Mouse (Mus musculus): ENCODE results near the gene Sel1l2. TPM values are rescaled to one million over a fixed set of nuclear protein-coding genes. Genes with fewer than 3 reads are reported as not detected.
A peak's percentile ranks its signal among the peaks of the same experiment; 100 is the strongest.

The Sel1l2 gene
- not detected in 2 replicates for polyA plus RNA-seq (2015; fragmentation: Nextera tagmentation; extraction: Ambion mirVana)

GRCm38 (mm10) chr2:140389525-140389924 is at the start of gene Sel1l2:
Gene Sel1l2 (minus strand): TSS chr2:140389706.
- no peak within 1 kb of the TSS for H3K27ac ChIP-seq (ENCODE audit: low read length)
- H3K9me3 ChIP-seq (replicated peaks; ENCODE audit: control insufficient read depth, low read length, poor library complexity, severe bottlenecking), result no peaks in the 10 kb centered on the region
- no peaks in the 10 kb centered on the region for H3K27me3 ChIP-seq (ENCODE audit: control insufficient read depth, insufficient read depth, low read depth, low read length)
- 17% methylated on average over 4 of the region's 4 CpGs for WGBS
- ATAC-seq, result no peak
- H3K4me3 ChIP-seq (ENCODE audit: low read depth, low read length), result no peak within 1 kb of the TSS
- H3K4me2 ChIP-seq (ENCODE audit: low read length), result no peak within 1 kb of the TSS
- H3K36me3 ChIP-seq (ENCODE audit: control insufficient read depth, insufficient read depth, low read length), result no peaks in the 10 kb centered on the region
- no peaks in the 10 kb centered on the region for H3K4me1 ChIP-seq (ENCODE audit: control insufficient read depth, insufficient read depth, low read length)
- no peak within 1 kb of the TSS for H3K9ac ChIP-seq (ENCODE audit: low read depth, low read length)

- Histone ChIP-seq H3K4me1 (ENCODE audit: control insufficient read depth, insufficient read depth, low read length) (no peaks in the 10 kb centered on the region), H3K36me3 (ENCODE audit: control insufficient read depth, insufficient read depth, low read length) (no peaks in the 10 kb centered on the region), H3K9me3 (replicated peaks; ENCODE audit: control insufficient read depth, low read length, poor library complexity, severe bottlenecking) (no peaks in the 10 kb centered on the region), H3K4me3 (ENCODE audit: low read depth, low read length) (no peak overlapping the region), H3K27me3 (ENCODE audit: control insufficient read depth, insufficient read depth, low read depth, low read length) (no peaks in the 10 kb centered on the region), H3K4me2 (ENCODE audit: low read length) (no peak overlapping the region), H3K27ac (ENCODE audit: low read length) (no peak overlapping the region), H3K9ac (ENCODE audit: low read depth, low read length) (no peak overlapping the region)
- 90% methylated on average over 4 of the region's 4 CpGs for WGBS
- ATAC-seq, result no peak
Measured at GRCm38 (mm10) chr2:140439081-140439480, 49.6 kb upstream of the Sel1l2 start.

- Histone ChIP-seq H3K9me3 (replicated peaks; ENCODE audit: control insufficient read depth, low read length, poor library complexity, severe bottlenecking) (no peaks in the 10 kb centered on the region), H3K4me1 (ENCODE audit: control insufficient read depth, insufficient read depth, low read length) (no peaks in the 10 kb centered on the region), H3K9ac (ENCODE audit: low read depth, low read length) (no peak overlapping the region), H3K4me3 (ENCODE audit: low read depth, low read length) (no peak overlapping the region), H3K36me3 (ENCODE audit: control insufficient read depth, insufficient read depth, low read length) (no peaks in the 10 kb centered on the region), H3K27ac (ENCODE audit: low read length) (no peak overlapping the region), H3K27me3 (ENCODE audit: control insufficient read depth, insufficient read depth, low read depth, low read length) (no peaks in the 10 kb centered on the region), H3K4me2 (ENCODE audit: low read length) (no peak overlapping the region)
- 13% methylated on average over 4 of the region's 4 CpGs for WGBS
- peak; percentile 60 for ATAC-seq
Measured at GRCm38 (mm10) chr2:140427283-140427682, 37.8 kb upstream of the Sel1l2 start.

- no peak overlapping the region for H3K4me2 ChIP-seq (ENCODE audit: low read length)
- H3K4me3 ChIP-seq (ENCODE audit: low read depth, low read length), result no peak overlapping the region
- H3K9me3 ChIP-seq (replicated peaks; ENCODE audit: control insufficient read depth, low read length, poor library complexity, severe bottlenecking), result no peaks in the 10 kb centered on the region
- no peaks in the 10 kb centered on the region for H3K27me3 ChIP-seq (ENCODE audit: control insufficient read depth, insufficient read depth, low read depth, low read length)
- H3K36me3 ChIP-seq (ENCODE audit: control insufficient read depth, insufficient read depth, low read length), result no peaks in the 10 kb centered on the region
- no peaks in the 10 kb centered on the region for H3K4me1 ChIP-seq (ENCODE audit: control insufficient read depth, insufficient read depth, low read length)
- H3K27ac ChIP-seq (ENCODE audit: low read length), result no peak overlapping the region
- H3K9ac ChIP-seq (ENCODE audit: low read depth, low read length), result no peak overlapping the region
- no peak for ATAC-seq
Measured at GRCm38 (mm10) chr2:140425844-140426243, 36.3 kb upstream of the Sel1l2 start.

GRCm38 (mm10) chr2:140395744-140396231 is 6.3 kb upstream of the Sel1l2 start:
- Histone ChIP-seq H3K4me3 (ENCODE audit: low read depth, low read length) (peak overlapping the region; percentile 97), H3K9ac (ENCODE audit: low read depth, low read length) (peak overlapping the region; percentile 78), H3K27ac (ENCODE audit: low read length) (peak overlapping the region; percentile 79), H3K4me2 (ENCODE audit: low read length) (peak overlapping the region; percentile 81), H3K9me3 (replicated peaks; ENCODE audit: control insufficient read depth, low read length, poor library complexity, severe bottlenecking) (no peaks in the 10 kb centered on the region), H3K4me1 (ENCODE audit: control insufficient read depth, insufficient read depth, low read length) (peaks cover 12% of the 10 kb centered on the region), H3K36me3 (ENCODE audit: control insufficient read depth, insufficient read depth, low read length) (no peaks in the 10 kb centered on the region), H3K27me3 (ENCODE audit: control insufficient read depth, insufficient read depth, low read depth, low read length) (no peaks in the 10 kb centered on the region)
- peak; percentile 80 for ATAC-seq
- WGBS, result 0% methylated on average over 28 of the region's 58 CpGs

GRCm38 (mm10) chr2:140395179-140395578 is 5.7 kb upstream of the Sel1l2 start, which contains the start of gene Macrod2:
Gene Macrod2 (plus strand): TSS chr2:140395309.
- Histone ChIP-seq H3K27ac (ENCODE audit: low read length) (peak within 1 kb of the TSS; percentile 79), H3K9ac (ENCODE audit: low read depth, low read length) (peak within 1 kb of the TSS; percentile 78), H3K9me3 (replicated peaks; ENCODE audit: control insufficient read depth, low read length, poor library complexity, severe bottlenecking) (no peaks in the 10 kb centered on the region), H3K4me2 (ENCODE audit: low read length) (peak within 1 kb of the TSS; percentile 81), H3K4me3 (ENCODE audit: low read depth, low read length) (peak within 1 kb of the TSS; percentile 97), H3K36me3 (ENCODE audit: control insufficient read depth, insufficient read depth, low read length) (no peaks in the 10 kb centered on the region), H3K4me1 (ENCODE audit: control insufficient read depth, insufficient read depth, low read length) (peaks cover 12% of the 10 kb centered on the region), H3K27me3 (ENCODE audit: control insufficient read depth, insufficient read depth, low read depth, low read length) (no peaks in the 10 kb centered on the region)
- WGBS, result under 1% methylated on average over 36 of the region's 47 CpGs
- peak; percentile 100 for ATAC-seq

GRCm38 (mm10) chr2:140364804-140365203 is 24.7 kb downstream of the Sel1l2 start:
- ATAC-seq, result no peak
- Histone ChIP-seq H3K4me3 (ENCODE audit: low read depth, low read length) (no peak overlapping the region), H3K9ac (ENCODE audit: low read depth, low read length) (no peak overlapping the region), H3K9me3 (replicated peaks; ENCODE audit: control insufficient read depth, low read length, poor library complexity, severe bottlenecking) (no peaks in the 10 kb centered on the region), H3K27ac (ENCODE audit: low read length) (no peak overlapping the region), H3K4me1 (ENCODE audit: control insufficient read depth, insufficient read depth, low read length) (no peaks in the 10 kb centered on the region), H3K4me2 (ENCODE audit: low read length) (no peak overlapping the region), H3K27me3 (ENCODE audit: control insufficient read depth, insufficient read depth, low read depth, low read length) (no peaks in the 10 kb centered on the region), H3K36me3 (ENCODE audit: control insufficient read depth, insufficient read depth, low read length) (no peaks in the 10 kb centered on the region)
- WGBS, result 77% methylated on average over 1 of the region's 1 CpGs

- no peak overlapping the region for H3K4me3 ChIP-seq (ENCODE audit: low read depth, low read length)
- no peak for ATAC-seq
- no peak overlapping the region for H3K9ac ChIP-seq (ENCODE audit: low read depth, low read length)
- H3K4me2 ChIP-seq (ENCODE audit: low read length), result no peak overlapping the region
- H3K27me3 ChIP-seq (ENCODE audit: control insufficient read depth, insufficient read depth, low read depth, low read length), result no peaks in the 10 kb centered on the region
- H3K36me3 ChIP-seq (ENCODE audit: control insufficient read depth, insufficient read depth, low read length), result no peaks in the 10 kb centered on the region
- WGBS, result 54% methylated on average over 2 of the region's 2 CpGs
- H3K4me1 ChIP-seq (ENCODE audit: control insufficient read depth, insufficient read depth, low read length), result no peaks in the 10 kb centered on the region
- H3K9me3 ChIP-seq (replicated peaks; ENCODE audit: control insufficient read depth, low read length, poor library complexity, severe bottlenecking), result no peaks in the 10 kb centered on the region
- no peak overlapping the region for H3K27ac ChIP-seq (ENCODE audit: low read length)
Measured at GRCm38 (mm10) chr2:140359905-140360304, 29.6 kb downstream of the Sel1l2 start.

GRCm38 (mm10) chr2:140342394-140342793 is 47.1 kb downstream of the Sel1l2 start:
- Histone ChIP-seq H3K27me3 (ENCODE audit: control insufficient read depth, insufficient read depth, low read depth, low read length) (no peaks in the 10 kb centered on the region), H3K4me2 (ENCODE audit: low read length) (no peak overlapping the region), H3K4me1 (ENCODE audit: control insufficient read depth, insufficient read depth, low read length) (no peaks in the 10 kb centered on the region), H3K9me3 (replicated peaks; ENCODE audit: control insufficient read depth, low read length, poor library complexity, severe bottlenecking) (no peaks in the 10 kb centered on the region), H3K36me3 (ENCODE audit: control insufficient read depth, insufficient read depth, low read length) (no peaks in the 10 kb centered on the region), H3K9ac (ENCODE audit: low read depth, low read length) (no peak overlapping the region), H3K4me3 (ENCODE audit: low read depth, low read length) (no peak overlapping the region), H3K27ac (ENCODE audit: low read length) (no peak overlapping the region)
- no peak for ATAC-seq
- WGBS, result 94% methylated on average over 7 of the region's 7 CpGs

All from midbrain, embryonic 16.5 days (tissue).